Mouse (Mus musculus) forebrain, embryonic 10.5 days (tissue): ENCODE results near the gene Senp1. TPM values are rescaled to one million over a fixed set of nuclear protein-coding genes. Genes with fewer than 3 reads are reported as not detected.

Source experiments
- polyA plus RNA-seq: library from polyadenylated mRNA; unstranded; fragments of >200 nt; fragmentation: Nextera tagmentation; extraction: Ambion mirVana; gene quantifications from 2 replicates; pipeline ENCODE4 v1.2.1, GENCODE M21; 2016

The Senp1 gene
- polyA plus RNA-seq, 1 experiment from 2014 or later, result 49.4 TPM

Other genes starting within 250 kb of the Senp1 start
- gene Hdac7, start 249.2 kb downstream of the Senp1 start, polyA plus RNA-seq, result 21.6 and 25.3 TPM in 2 replicates
- gene Vdr, start 183.1 kb downstream of the Senp1 start, polyA plus RNA-seq, result 0.49 and 0.67 TPM in 2 replicates
- 39.2 and 43.2 TPM in 2 replicates for gene Tmem106c, start 129.5 kb downstream of the Senp1 start, polyA plus RNA-seq
- gene Col2a1, start 89.0 kb downstream of the Senp1 start, polyA plus RNA-seq, result 183 and 190 TPM in 2 replicates
- gene Pfkm, start 1.2 kb downstream of the Senp1 start, polyA plus RNA-seq, result 37.8 and 38.2 TPM in 2 replicates
- gene Asb8, start 71.9 kb upstream of the Senp1 start, polyA plus RNA-seq, result 40.7 and 40.8 TPM in 2 replicates
- gene Ccdc184, start 73.4 kb upstream of the Senp1 start, polyA plus RNA-seq, result 4.4 and 4.6 TPM in 2 replicates
- gene Olfr288, start 101.8 kb upstream of the Senp1 start, polyA plus RNA-seq, result not detected in 2 replicates
- not detected in 2 replicates for gene Gm44579, start 127.2 kb upstream of the Senp1 start, polyA plus RNA-seq
- gene Olfr287, start 127.3 kb upstream of the Senp1 start, polyA plus RNA-seq, result not detected in 2 replicates
- gene Olfr286, start 140.7 kb upstream of the Senp1 start, polyA plus RNA-seq, result not detected in 2 replicates
- not detected in 2 replicates for gene H1fnt, start 163.5 kb upstream of the Senp1 start, polyA plus RNA-seq
- gene Zfp641, start 202.4 kb upstream of the Senp1 start, polyA plus RNA-seq, result 0.47 and 0.58 TPM in 2 replicates
- gene Olfr285, start 223.6 kb upstream of the Senp1 start, polyA plus RNA-seq, result not detected in 2 replicates
- gene Olfr284, start 247.2 kb upstream of the Senp1 start, polyA plus RNA-seq, result not detected in 2 replicates